Mouse (Mus musculus): Measurements from ENCODE around the gene Taar7e. TPM values are rescaled to one million over a fixed set of nuclear protein-coding genes. Genes with fewer than 3 reads are reported as not detected.

The Taar7e gene
- polyA plus RNA-seq (2014; fragmentation: Nextera tagmentation; extraction: Ambion mirVana): not detected in 2 replicates

DNA sequence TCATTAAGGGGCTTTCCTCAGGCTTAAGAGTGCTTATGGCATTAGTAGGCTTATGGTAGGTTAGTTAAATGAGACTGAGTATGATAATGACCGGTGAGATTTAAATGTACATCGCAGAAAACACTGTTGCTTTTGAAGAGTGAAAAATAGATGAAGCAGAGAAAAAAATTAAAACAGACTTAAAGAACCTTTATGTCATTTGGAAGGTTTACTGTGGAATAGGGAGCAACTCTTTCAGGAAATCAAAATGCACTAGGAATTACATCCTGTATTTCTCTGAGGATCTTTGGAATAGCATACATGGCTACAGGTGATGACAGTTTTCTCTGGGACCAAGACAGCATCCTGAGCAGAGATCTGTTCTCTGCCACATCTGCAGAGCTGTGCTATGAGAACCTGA is at the start of gene Taar7e:
Gene Taar7e, plus strand, starts transcription at position 301 of the 400 bp plus-strand sequence.
- WGBS: 94% methylated on average over 2 of the region's 2 CpGs
- Histone ChIP-seq H3K27me3 (ENCODE audit: control insufficient read depth, insufficient read depth, low read length) (no peaks in the 10 kb centered on the region), H3K4me2 (ENCODE audit: low read depth) (no peak within 1 kb of the TSS), H3K9ac (ENCODE audit: low read length) (no peak within 1 kb of the TSS), H3K9me3 (ENCODE audit: control insufficient read depth, low read length) (no peaks in the 10 kb centered on the region), H3K4me1 (ENCODE audit: control insufficient read depth, insufficient read depth, low read length) (no peaks in the 10 kb centered on the region), H3K36me3 (ENCODE audit: control insufficient read depth, insufficient read depth, low read length) (no peaks in the 10 kb centered on the region), H3K4me3 (ENCODE audit: low read depth, low read length) (no peak within 1 kb of the TSS), H3K27ac (ENCODE audit: low read depth, low read length) (no peak within 1 kb of the TSS)
- ATAC-seq (ENCODE audit: insufficient read depth, low FRiP score, low TSS enrichment) (no peak), DNase-seq (ENCODE audit: low spot score) (no peak)

DNA sequence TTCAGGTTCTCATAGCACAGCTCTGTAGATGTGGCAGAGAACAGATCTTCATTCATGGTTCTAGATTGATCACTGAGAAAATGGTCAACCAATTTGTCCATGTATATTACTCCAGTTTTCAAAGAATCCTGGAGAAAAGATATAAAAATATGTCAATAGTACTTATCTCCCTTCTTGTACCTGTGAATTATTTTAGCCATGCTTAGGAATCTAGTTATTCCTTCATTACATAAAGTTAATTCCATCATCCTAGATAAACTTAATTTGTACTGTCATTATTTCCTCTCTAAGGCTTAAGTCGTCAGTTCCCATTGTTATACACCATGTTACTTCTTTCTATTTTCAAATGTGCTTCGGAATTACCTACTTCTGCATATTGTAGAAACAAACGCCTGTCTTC is 44.0 kb upstream of the Taar7e start, which contains the start of gene Taar7a:
Gene Taar7a, minus strand, starts transcription at position 101 of the 400 bp plus-strand sequence.
- Histone ChIP-seq H3K27ac (ENCODE audit: low read depth, low read length) (no peak within 1 kb of the TSS), H3K4me1 (ENCODE audit: control insufficient read depth, insufficient read depth, low read length) (no peaks in the 10 kb centered on the region), H3K9ac (ENCODE audit: low read length) (no peak within 1 kb of the TSS), H3K9me3 (ENCODE audit: control insufficient read depth, low read length) (no peaks in the 10 kb centered on the region), H3K36me3 (ENCODE audit: control insufficient read depth, insufficient read depth, low read length) (no peaks in the 10 kb centered on the region), H3K4me2 (ENCODE audit: low read depth) (no peak within 1 kb of the TSS), H3K27me3 (ENCODE audit: control insufficient read depth, insufficient read depth, low read length) (no peaks in the 10 kb centered on the region), H3K4me3 (ENCODE audit: low read depth, low read length) (no peak within 1 kb of the TSS)
- no peak for ATAC-seq (ENCODE audit: insufficient read depth, low FRiP score, low TSS enrichment)
- DNase-seq (ENCODE audit: low spot score): no peak
- WGBS: 88% methylated on average over 3 of the region's 3 CpGs

DNA sequence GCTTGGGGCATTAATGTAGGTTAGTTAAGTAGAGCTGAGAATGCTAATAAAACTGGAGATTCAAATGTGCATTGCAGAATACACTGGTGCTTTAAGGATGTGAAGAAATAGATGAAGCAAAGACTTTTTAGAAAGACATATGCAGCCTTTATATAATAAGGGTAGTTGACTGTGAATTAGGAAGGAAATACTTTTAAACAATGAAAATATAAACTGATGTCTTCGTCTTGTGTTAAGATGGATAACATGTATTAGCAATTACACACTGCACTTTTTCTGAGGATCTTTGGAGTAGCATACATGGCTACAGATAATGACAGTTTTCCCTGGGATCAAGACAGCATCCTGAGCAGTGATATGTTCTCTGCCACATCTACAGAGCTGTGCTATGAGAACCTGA is 37.8 kb upstream of the Taar7e start, which contains the start of gene Taar7b:
Gene Taar7b, plus strand, starts transcription at position 301 of the 400 bp plus-strand sequence.
- DNase-seq (ENCODE audit: low spot score): no peak
- Histone ChIP-seq H3K36me3 (ENCODE audit: control insufficient read depth, insufficient read depth, low read length) (no peaks in the 10 kb centered on the region), H3K27me3 (ENCODE audit: control insufficient read depth, insufficient read depth, low read length) (no peaks in the 10 kb centered on the region), H3K9ac (ENCODE audit: low read length) (no peak within 1 kb of the TSS), H3K4me2 (ENCODE audit: low read depth) (no peak within 1 kb of the TSS), H3K4me1 (ENCODE audit: control insufficient read depth, insufficient read depth, low read length) (no peaks in the 10 kb centered on the region), H3K27ac (ENCODE audit: low read depth, low read length) (no peak within 1 kb of the TSS), H3K4me3 (ENCODE audit: low read depth, low read length) (no peak within 1 kb of the TSS), H3K9me3 (ENCODE audit: control insufficient read depth, low read length) (no peaks in the 10 kb centered on the region)
- WGBS: 83% methylated on average over 1 of the region's 1 CpGs
- no peak for ATAC-seq (ENCODE audit: insufficient read depth, low FRiP score, low TSS enrichment)

DNA sequence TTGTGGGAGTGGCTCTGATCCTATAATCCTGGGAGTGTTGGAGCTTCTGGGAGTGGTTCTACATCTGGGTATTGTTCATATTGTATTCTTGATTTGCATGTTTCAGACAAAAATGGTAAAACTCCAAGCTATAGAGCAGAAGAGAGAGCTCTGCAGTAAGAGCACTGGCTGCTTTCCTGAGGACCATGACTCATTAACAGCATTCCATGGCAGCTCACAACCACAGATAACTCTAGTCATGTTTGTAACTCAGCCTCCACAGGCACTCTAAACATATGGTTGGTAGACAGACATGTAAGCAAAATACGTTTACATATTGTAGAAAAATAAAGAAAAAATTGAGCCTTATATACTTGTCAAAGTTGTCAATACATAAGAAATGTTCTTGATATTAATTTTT is 31.0 kb upstream of the Taar7e start:
- DNase-seq (ENCODE audit: low spot score): no peak
- Histone ChIP-seq H3K27me3 (ENCODE audit: control insufficient read depth, insufficient read depth, low read length) (no peaks in the 10 kb centered on the region), H3K4me1 (ENCODE audit: control insufficient read depth, insufficient read depth, low read length) (no peaks in the 10 kb centered on the region), H3K9ac (ENCODE audit: low read length) (no peak overlapping the region), H3K27ac (ENCODE audit: low read depth, low read length) (no peak overlapping the region), H3K36me3 (ENCODE audit: control insufficient read depth, insufficient read depth, low read length) (no peaks in the 10 kb centered on the region), H3K9me3 (ENCODE audit: control insufficient read depth, low read length) (no peaks in the 10 kb centered on the region), H3K4me3 (ENCODE audit: low read depth, low read length) (no peak overlapping the region), H3K4me2 (ENCODE audit: low read depth) (no peak overlapping the region)
- WGBS: 80% methylated on average over 1 of the region's 1 CpGs
- no peak for ATAC-seq (ENCODE audit: insufficient read depth, low FRiP score, low TSS enrichment)

DNA sequence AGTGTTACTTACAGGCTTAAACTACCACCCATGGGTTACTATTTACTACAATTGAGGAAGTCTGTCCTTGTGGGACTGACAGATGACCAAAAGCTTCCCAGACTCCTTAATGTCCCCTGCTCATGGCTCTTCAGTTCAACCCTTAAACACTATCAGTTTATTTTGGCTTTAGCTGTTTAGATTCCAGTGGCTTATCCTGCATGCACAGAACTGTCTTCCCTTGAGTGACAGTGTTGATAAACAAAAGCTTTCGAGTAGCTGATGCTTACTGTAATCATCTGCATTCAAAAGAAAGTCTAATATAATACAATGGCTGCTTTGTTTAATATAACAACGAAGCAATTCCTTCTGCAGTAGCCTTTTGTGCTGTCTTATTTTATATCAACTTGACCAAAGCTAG is 30.4 kb upstream of the Taar7e start:
- Histone ChIP-seq H3K4me1 (ENCODE audit: control insufficient read depth, insufficient read depth, low read length) (no peaks in the 10 kb centered on the region), H3K9ac (ENCODE audit: low read length) (no peak overlapping the region), H3K4me3 (ENCODE audit: low read depth, low read length) (no peak overlapping the region), H3K27ac (ENCODE audit: low read depth, low read length) (no peak overlapping the region), H3K9me3 (ENCODE audit: control insufficient read depth, low read length) (no peaks in the 10 kb centered on the region), H3K27me3 (ENCODE audit: control insufficient read depth, insufficient read depth, low read length) (no peaks in the 10 kb centered on the region), H3K4me2 (ENCODE audit: low read depth) (no peak overlapping the region), H3K36me3 (ENCODE audit: control insufficient read depth, insufficient read depth, low read length) (no peaks in the 10 kb centered on the region)
- ATAC-seq (ENCODE audit: insufficient read depth, low FRiP score, low TSS enrichment): no peak
- DNase-seq (ENCODE audit: low spot score): no peak
- 80% methylated on average over 2 of the region's 2 CpGs for WGBS

DNA sequence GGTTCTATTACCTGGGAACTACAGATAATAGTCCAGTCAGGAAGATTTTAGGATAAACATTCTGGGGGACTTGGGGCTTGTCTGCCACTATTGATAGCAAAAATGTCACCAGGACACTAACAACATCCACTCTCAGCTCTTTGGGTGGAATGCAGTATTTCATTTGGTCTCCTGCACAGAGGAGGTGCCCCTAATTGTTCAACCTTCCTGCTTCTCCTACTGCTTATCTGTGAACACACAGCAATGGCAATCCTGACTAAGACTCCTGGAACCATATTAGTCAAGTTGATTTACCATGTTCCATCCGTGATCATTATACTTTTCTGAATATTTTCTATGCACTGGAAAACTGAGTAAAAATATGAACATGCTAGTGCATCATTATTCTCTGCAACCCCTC is 29.3 kb upstream of the Taar7e start:
- ATAC-seq (ENCODE audit: insufficient read depth, low FRiP score, low TSS enrichment) (no peak), DNase-seq (ENCODE audit: low spot score) (no peak)
- 87% methylated on average over 1 of the region's 1 CpGs for WGBS
- no peak overlapping the region for H3K4me2 ChIP-seq (ENCODE audit: low read depth)
- no peaks in the 10 kb centered on the region for H3K9me3 ChIP-seq (ENCODE audit: control insufficient read depth, low read length)
- H3K36me3 ChIP-seq (ENCODE audit: control insufficient read depth, insufficient read depth, low read length): no peaks in the 10 kb centered on the region
- no peaks in the 10 kb centered on the region for H3K4me1 ChIP-seq (ENCODE audit: control insufficient read depth, insufficient read depth, low read length)
- no peak overlapping the region for H3K4me3 ChIP-seq (ENCODE audit: low read depth, low read length)
- no peak overlapping the region for H3K27ac ChIP-seq (ENCODE audit: low read depth, low read length)
- no peak overlapping the region for H3K9ac ChIP-seq (ENCODE audit: low read length)
- H3K27me3 ChIP-seq (ENCODE audit: control insufficient read depth, insufficient read depth, low read length): no peaks in the 10 kb centered on the region

DNA sequence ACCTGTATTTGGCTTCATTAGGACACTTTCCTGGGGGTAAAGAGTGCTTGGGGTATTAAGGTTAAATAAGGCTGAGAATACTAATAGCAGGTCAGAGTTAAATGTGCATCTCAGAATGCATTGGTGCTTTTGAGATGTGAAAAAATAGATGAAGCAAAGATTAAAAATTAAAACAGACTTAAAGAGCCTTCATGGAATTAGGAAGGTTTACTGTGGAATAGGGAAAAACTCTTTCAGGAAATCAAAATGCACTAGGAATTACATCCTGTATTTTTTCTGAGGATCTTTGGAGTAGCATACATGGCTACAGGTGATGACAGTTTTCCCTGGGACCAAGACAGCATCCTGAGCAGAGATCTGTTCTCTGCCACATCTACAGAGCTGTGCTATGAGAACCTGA is 10.5 kb upstream of the Taar7e start, which contains the start of gene Taar7d:
Gene Taar7d, plus strand, starts transcription at position 301 of the 400 bp plus-strand sequence.
- no peaks in the 10 kb centered on the region for H3K36me3 ChIP-seq (ENCODE audit: control insufficient read depth, insufficient read depth, low read length)
- no peak within 1 kb of the TSS for H3K9ac ChIP-seq (ENCODE audit: low read length)
- no peak within 1 kb of the TSS for H3K27ac ChIP-seq (ENCODE audit: low read depth, low read length)
- H3K27me3 ChIP-seq (ENCODE audit: control insufficient read depth, insufficient read depth, low read length): no peaks in the 10 kb centered on the region
- no peaks in the 10 kb centered on the region for H3K9me3 ChIP-seq (ENCODE audit: control insufficient read depth, low read length)
- no peaks in the 10 kb centered on the region for H3K4me1 ChIP-seq (ENCODE audit: control insufficient read depth, insufficient read depth, low read length)
- DNase-seq (ENCODE audit: low spot score): no peak
- H3K4me3 ChIP-seq (ENCODE audit: low read depth, low read length): no peak within 1 kb of the TSS
- no peak within 1 kb of the TSS for H3K4me2 ChIP-seq (ENCODE audit: low read depth)
- ATAC-seq (ENCODE audit: insufficient read depth, low FRiP score, low TSS enrichment): no peak

DNA sequence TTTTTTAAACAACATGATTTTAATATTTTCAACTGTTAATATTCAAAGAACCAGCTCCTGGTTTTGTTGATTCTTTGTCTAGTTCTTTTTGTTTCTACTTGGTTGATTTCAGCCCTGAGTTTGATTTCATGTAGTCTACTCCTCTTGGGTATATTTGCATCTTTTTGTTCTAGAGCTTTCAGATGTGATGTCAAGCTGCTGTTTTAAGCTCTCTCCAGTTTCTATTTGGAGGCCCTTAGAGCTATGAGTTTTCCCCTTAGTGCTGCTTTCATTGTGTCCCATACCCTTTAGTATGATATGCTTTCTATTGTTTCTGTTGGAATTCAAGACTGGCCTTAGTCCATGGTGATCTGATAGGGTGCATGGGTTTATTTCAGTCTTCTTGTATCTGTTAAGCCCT is 6.1 kb upstream of the Taar7e start:
- DNase-seq (ENCODE audit: low spot score) (no peak), ATAC-seq (ENCODE audit: insufficient read depth, low FRiP score, low TSS enrichment) (no peak)
- no peaks in the 10 kb centered on the region for H3K9me3 ChIP-seq (ENCODE audit: control insufficient read depth, low read length)
- H3K27ac ChIP-seq (ENCODE audit: low read depth, low read length): no peak overlapping the region
- no peaks in the 10 kb centered on the region for H3K36me3 ChIP-seq (ENCODE audit: control insufficient read depth, insufficient read depth, low read length)
- H3K4me3 ChIP-seq (ENCODE audit: low read depth, low read length): no peak overlapping the region
- no peaks in the 10 kb centered on the region for H3K27me3 ChIP-seq (ENCODE audit: control insufficient read depth, insufficient read depth, low read length)
- no peaks in the 10 kb centered on the region for H3K4me1 ChIP-seq (ENCODE audit: control insufficient read depth, insufficient read depth, low read length)
- H3K9ac ChIP-seq (ENCODE audit: low read length): no peak overlapping the region
- H3K4me2 ChIP-seq (ENCODE audit: low read depth): no peak overlapping the region

DNA sequence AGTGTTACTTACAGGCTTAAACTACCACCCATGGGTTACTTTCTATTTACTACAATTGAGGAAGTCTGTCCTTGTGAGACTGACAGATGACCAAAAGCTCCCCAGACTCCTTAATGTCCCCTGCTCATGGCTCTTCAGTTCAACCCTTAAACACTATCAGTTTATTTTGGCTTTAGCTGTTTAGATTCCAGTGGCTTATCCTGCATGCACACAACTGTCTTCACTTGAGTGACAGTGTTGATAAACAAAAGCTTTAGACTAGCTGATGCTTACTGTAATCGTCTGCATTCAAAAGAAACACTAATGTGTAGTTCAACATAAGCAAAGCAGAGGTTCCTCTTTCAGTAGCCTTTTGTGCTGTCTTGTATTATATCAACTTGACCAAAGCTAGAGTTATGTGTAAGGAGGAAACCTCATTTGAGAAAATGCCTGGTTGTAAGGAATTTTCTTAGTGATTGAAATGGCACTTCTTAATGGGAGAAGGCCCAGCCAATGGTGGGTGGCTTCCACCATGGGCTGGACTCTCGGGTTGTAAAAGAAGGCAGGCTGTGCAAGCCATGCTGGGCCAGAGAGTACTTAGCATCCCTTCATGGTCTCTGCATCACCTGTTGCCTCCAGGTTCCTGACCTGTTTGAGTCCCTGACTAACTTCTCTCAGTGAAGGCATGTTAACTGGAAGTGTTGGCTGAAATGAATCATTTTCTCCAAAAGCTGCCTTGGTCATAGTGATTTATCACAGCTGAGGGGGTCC is 2.9 kb downstream of the Taar7e start:
- 85% methylated on average over 2 of the region's 2 CpGs for WGBS
- Histone ChIP-seq H3K27me3 (ENCODE audit: control insufficient read depth, insufficient read depth, low read length) (no peaks in the 10 kb centered on the region), H3K36me3 (ENCODE audit: control insufficient read depth, insufficient read depth, low read length) (no peaks in the 10 kb centered on the region), H3K4me2 (ENCODE audit: low read depth) (no peak overlapping the region), H3K9ac (ENCODE audit: low read length) (no peak overlapping the region), H3K27ac (ENCODE audit: low read depth, low read length) (no peak overlapping the region), H3K4me3 (ENCODE audit: low read depth, low read length) (no peak overlapping the region), H3K9me3 (ENCODE audit: control insufficient read depth, low read length) (no peaks in the 10 kb centered on the region), H3K4me1 (ENCODE audit: control insufficient read depth, insufficient read depth, low read length) (no peaks in the 10 kb centered on the region)
- no peak for DNase-seq (ENCODE audit: low spot score)
- ATAC-seq (ENCODE audit: insufficient read depth, low FRiP score, low TSS enrichment): no peak
